Mouse (Mus musculus) kidney, adult 8-10 months (tissue): ENCODE results near the gene Tmem19.

ENCODE experiments used
- DNase-seq, 2 experiments: peaks; one replicate each; pipeline ENCODE4 v3.0.0; 2022

The Tmem19 gene

GRCm38 (mm10) chr10:115309191-115309590 lies 53.1 kb downstream of the Tmem19 start:
- no peak for DNase-seq

GRCm38 (mm10) chr10:115307331-115307875 lies 54.9 kb downstream of the Tmem19 start:
- DNase-seq, result no peak

DNA sequence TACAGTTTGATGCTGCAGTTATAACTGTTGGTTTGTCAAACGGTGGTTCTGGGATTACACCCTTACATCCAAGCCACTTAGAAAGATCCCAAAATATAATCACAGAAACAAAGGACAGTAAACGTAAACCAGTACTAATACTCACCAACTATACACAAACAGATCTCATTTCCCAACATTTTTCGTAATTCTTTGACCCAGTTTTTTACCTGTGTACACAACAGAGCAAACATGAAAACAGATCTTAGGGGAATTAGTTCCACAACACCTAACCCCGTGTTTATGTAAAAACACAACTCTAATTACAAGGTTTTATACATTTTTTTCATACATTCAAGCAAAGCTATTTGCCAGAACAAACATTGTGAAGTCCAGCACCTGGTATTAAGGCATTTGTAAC lies 63.6 kb downstream of the Tmem19 start:
- DNase-seq, result no peak

DNA sequence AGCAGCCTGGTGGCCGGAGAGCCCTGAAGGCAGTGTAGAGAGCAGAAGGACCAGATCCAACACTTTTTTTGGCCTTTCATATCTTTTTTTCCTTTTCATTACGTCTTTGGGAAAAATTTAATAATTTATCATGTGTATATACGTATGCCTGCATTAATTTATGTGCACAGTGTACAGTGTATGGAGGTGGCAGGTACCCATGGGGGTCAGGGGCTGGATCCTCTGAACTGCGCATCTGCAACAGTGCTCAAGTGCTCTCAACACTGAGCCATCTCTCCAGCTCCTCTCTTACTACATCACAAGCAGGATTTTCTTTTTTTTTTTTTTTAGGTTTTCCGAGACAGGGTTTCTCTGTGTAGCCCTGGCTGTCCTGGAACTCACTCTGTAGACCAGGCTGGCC lies 64.7 kb downstream of the Tmem19 start:
- no peak for DNase-seq

GRCm38 (mm10) chr10:115296401-115296935 lies 65.8 kb downstream of the Tmem19 start:
- no peak for DNase-seq

GRCm38 (mm10) chr10:115295162-115295561 lies 67.1 kb downstream of the Tmem19 start:
- no peak for DNase-seq

DNA sequence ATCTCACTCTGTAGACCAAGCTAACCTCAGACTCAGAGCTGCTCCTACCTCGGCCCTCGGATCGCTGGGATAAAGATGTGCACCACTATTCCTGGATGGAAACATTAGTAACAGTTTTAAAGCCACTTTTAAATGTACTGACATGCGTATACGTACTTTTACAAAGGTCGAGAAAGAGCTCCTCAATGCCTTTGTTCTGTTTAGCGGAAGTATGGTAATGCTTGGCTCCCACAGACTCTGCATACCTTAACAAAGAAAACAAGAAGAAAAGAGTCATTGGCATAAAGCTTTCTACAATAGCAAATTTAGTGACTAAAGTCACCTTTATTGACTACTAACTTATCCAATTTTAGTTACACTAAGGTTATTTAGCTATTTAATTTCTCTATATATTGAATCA lies 67.6 kb downstream of the Tmem19 start:
- no peak for DNase-seq

DNA sequence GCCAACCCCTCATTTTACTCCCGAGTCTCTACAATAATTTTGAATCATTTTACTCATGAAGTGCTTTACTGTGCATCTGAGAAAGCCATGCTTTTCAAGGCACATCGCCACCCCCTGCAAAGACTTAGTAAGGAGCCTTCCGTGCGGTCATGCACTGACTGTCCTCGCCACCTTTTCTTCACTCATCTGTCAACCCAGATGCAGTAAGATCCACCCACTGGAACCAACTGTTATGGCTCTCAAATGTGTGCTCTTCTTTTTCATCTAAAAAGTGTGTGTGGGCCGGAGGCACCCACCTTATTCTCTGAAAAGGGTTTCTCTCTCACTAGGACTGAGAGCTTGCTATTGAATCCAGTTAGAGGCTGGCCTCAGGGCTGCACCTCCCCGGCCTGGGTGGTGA lies 68.4 kb downstream of the Tmem19 start:
- no peak for DNase-seq

GRCm38 (mm10) chr10:115290671-115291070 lies 71.6 kb downstream of the Tmem19 start:
- no peak for DNase-seq
